Mouse (Mus musculus): ENCODE results near the gene Trim7. TPM values are rescaled to one million over a fixed set of nuclear protein-coding genes. Genes with fewer than 3 reads are reported as not detected.

The Trim7 gene
- polyA plus RNA-seq, 1 experiment from 2014 or later: 4.8 TPM

Other genes starting within 250 kb of the Trim7 start
- gene Rack1, start 25.8 kb upstream of the Trim7 start, polyA plus RNA-seq (2015; fragmentation: Nextera tagmentation; extraction: Ambion mirVana): 712 and 779 TPM in 2 replicates
- gene Trim41, start 8.8 kb upstream of the Trim7 start, polyA plus RNA-seq (2015; fragmentation: Nextera tagmentation; extraction: Ambion mirVana): 7.1 and 7.2 TPM in 2 replicates
- gene Gm12184, start 515 bp downstream of the Trim7 start, polyA plus RNA-seq (2015; fragmentation: Nextera tagmentation; extraction: Ambion mirVana): 0.86 and 1.2 TPM in 2 replicates
- gene Irgm1, start 45.5 kb downstream of the Trim7 start, polyA plus RNA-seq (2015; fragmentation: Nextera tagmentation; extraction: Ambion mirVana): 17.0 and 18.3 TPM in 2 replicates
- 0.09 and 0.21 TPM in 2 replicates for gene Gm5431, start 76.1 kb downstream of the Trim7 start, polyA plus RNA-seq (2015; fragmentation: Nextera tagmentation; extraction: Ambion mirVana)
- 3.8 and 6.9 TPM in 2 replicates for gene Psme2b, start 120.0 kb downstream of the Trim7 start, polyA plus RNA-seq (2015; fragmentation: Nextera tagmentation; extraction: Ambion mirVana)
- 0.08 TPM in 1 of 2 replicates, not detected in the other for gene Olfr56, start 152.7 kb downstream of the Trim7 start, polyA plus RNA-seq (2015; fragmentation: Nextera tagmentation; extraction: Ambion mirVana)
- 0.54 and 0.76 TPM in 2 replicates for gene 9930111J21Rik1, start 153.3 kb downstream of the Trim7 start, polyA plus RNA-seq (2015; fragmentation: Nextera tagmentation; extraction: Ambion mirVana)
- 0.03 TPM in 1 of 2 replicates, not detected in the other for gene Gm12185, start 166.1 kb downstream of the Trim7 start, polyA plus RNA-seq (2015; fragmentation: Nextera tagmentation; extraction: Ambion mirVana)
- gene Tgtp1, start 168.0 kb downstream of the Trim7 start, polyA plus RNA-seq (2015; fragmentation: Nextera tagmentation; extraction: Ambion mirVana): 0.49 and 0.50 TPM in 2 replicates
- 0.60 and 0.98 TPM in 2 replicates for gene 9930111J21Rik2, start 225.1 kb downstream of the Trim7 start, polyA plus RNA-seq (2015; fragmentation: Nextera tagmentation; extraction: Ambion mirVana)
- gene Tgtp2, start 238.1 kb downstream of the Trim7 start, polyA plus RNA-seq (2015; fragmentation: Nextera tagmentation; extraction: Ambion mirVana): 0.24 and 0.42 TPM in 2 replicates

All from kidney, embryonic 16.5 days (tissue).